Mouse (Mus musculus) ZHBTc4 (cell line): ENCODE results near the gene Rora.

Experiments
- DNase-seq: peaks from one replicate; pipeline ENCODE4 v3.0.0-alpha.2; 2011; ENCODE audit warnings: low read depth, low spot score

Rora gene

GRCm38 (mm10) chr9:68653211-68654038 is at the start of gene Rora:
TSS of gene Rora (plus strand) at chr9:68653786.
- peak; percentile 90 for DNase-seq

DNA sequence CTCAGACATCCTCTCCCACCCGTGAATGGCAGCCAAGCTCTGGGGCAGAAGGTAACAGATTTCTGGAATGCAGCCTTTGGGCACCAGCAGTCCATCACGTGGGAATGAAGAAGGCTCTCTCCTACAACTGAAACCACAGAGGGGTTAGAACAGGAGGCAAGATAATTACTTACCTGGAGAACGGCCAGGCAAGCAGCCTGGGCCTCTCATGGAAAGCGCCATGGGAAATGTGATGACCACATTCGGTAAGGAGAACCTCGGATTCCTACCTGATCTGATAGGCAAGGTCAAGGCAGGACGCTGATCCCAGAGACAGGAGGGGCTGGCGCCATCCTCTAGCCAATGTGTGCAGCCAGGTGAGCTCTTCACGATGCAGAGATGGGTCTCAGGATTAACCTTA is 39.6 kb upstream of the Rora start:
- no peak for DNase-seq

DNA sequence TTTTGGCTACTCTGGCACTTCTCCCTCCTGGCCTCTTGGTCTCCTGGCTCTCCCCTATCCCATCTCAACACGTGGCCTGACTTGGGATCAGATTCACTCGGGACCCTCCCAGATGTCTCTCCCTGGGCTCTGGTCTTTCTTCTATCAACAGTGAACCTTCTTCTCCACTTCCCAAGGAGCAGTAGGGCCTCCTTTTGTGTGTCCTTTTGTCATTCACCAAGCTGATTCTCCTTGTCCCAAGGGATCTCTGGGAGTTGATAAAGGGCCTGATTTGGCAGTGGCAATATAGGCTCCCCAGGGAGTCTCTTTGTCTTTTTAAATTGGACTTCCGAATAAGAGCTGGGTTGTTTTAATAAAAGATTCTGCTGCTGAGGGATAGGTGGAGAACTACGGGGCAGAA is 36.5 kb upstream of the Rora start:
- DNase-seq, result peak; percentile 85

- DNase-seq, result no peak
Observed at GRCm38 (mm10) chr9:68620036-68620435, 33.5 kb upstream of the Rora start.

- no peak for DNase-seq
Observed at GRCm38 (mm10) chr9:68620441-68620840, 33.1 kb upstream of the Rora start.

GRCm38 (mm10) chr9:68624981-68625380 is 28.6 kb upstream of the Rora start:
- DNase-seq, result no peak

GRCm38 (mm10) chr9:68637301-68637700 is 16.3 kb upstream of the Rora start:
- no peak for DNase-seq

DNA sequence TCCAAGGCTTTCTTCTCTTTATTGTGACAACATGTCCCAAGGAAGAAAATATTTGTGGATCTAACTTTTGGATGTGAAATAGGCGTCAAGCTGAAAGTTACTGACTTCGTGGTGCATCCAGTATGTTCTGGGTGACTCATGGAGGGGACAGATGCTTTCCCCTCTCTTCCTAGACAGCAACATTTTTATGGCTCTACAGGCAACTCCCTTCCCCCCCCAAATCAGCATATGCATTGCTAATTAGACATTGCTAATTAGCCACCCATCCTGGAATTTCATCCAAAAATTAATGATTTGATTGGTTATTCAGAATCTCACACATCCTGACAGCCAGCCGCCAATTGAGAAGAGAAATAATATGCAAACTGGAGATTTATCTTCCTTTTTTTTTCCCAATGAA is 12.5 kb upstream of the Rora start:
- DNase-seq, result no peak

GRCm38 (mm10) chr9:68648061-68648460 is 5.5 kb upstream of the Rora start:
- peak; percentile 48 for DNase-seq

- DNase-seq, result no peak
Observed at GRCm38 (mm10) chr9:68654039-68654332, 400 bp downstream of the Rora start.

DNA sequence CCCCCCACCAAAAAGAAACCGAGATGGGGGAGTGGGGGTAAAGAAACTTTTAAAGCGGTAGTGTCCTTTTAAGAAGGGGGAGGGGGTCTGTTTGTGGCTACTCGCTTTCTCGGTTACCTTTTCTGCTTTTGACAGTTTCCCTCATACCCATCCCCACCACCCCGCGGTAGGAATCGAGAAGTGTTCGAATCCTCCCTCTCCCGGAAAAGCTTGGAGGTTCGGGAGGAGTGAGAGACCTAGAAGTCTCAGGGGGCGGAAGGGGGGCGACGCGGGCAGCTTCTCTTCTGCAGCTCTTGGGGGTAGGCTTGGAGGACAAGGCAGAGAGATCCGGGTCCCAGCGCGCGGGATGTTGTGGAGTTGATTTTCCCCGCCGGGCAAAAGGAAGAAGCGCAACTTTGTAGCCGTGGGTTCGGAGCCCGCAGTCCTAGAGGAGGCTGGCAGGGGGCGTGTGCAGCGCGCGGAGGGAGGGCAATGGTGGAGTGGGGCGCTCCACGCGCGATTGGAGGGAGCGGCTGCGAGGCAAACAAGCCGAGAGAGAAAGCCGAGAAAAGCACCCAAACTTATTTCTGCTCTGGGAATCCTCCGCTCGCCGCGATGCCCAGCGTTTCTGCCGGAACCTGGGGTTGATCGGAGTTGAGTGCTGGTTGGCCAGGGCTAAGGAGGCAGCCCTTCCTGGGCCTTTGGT is 889 bp downstream of the Rora start:
- DNase-seq, result peak; percentile 51

DNA sequence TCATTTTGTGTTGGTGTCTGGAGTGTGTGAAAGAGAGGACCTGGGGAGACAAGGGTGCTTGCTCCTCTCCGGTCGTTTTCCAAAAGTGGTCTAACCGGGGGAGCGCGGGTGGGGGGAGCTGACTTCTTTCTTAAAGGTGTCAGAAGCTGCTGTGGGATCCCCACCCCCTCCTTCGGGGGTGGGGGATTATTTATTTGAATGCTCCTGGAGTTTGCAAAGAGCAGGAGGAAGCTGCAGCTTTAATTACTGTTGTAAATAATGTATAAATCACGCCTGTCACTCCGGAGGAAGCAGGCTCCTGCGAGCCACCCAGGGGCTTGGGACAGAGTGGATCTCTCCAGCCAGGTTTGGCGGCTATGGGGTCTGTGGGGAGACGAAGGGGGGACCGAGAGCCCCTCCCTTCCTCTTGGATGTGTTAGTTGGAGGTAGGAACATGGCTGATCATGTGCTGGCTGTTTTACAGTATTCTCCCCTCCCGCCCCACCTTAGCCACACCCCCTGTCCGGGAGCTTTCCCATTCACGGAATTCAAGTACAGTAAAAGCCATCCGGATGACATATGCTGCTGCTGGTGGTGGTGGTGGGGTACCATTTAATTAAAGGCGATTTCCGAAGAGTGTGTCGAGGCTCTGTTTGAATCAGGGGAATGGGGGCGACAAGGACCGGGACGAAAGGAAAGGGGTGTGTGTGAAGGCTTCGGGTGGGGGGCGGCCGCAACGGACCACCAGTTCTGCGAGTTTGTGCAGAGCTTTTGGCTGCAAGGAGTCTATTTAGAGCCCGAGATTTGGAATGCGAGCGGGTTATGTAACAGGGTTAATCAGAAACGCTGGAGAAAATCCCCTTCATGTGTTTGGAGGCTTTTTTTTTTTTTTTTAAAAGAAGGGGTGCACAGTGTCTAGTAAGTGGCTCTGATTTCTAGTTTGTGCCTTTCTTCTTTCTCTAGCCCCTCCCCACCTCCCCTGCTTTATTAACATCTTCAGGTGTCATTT is 1.7 kb downstream of the Rora start:
- peak; percentile 73 for DNase-seq

DNA sequence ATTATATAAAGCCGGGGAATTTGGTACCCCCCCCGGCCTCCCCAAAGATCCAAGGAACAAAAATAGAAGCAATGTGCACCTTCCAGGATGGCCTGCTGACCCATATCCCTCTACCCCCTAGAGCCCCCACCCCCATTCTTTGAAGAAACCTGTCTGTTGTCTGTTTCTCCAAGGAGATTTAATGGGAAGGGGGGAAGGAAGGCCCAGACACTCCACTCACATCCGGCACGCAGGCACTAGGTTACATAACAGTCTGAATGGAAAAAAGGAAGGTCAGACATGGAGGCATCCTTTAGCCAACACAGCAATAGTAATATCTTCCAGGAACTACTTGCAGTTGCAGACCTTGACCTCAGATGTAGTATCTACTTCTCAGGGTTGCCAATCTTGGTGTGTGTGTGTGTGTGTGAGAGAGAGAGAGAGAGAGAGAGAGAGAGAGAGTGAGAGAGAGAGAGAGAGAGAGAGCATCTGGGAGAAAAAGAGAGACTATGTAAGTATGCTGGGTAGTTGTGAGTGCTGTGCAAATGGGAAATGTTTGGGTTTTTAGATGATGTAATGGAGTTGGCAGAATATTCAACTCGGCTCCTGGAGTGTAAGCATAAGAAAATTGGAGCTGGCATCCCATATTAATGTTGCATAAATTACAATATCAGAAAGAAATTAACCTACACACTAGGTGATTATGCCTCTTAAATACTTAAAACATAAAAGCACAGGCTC is 2.6 kb downstream of the Rora start:
- no peak for DNase-seq

- DNase-seq, result no peak
Observed at GRCm38 (mm10) chr9:68656796-68657130, 3.2 kb downstream of the Rora start.

DNA sequence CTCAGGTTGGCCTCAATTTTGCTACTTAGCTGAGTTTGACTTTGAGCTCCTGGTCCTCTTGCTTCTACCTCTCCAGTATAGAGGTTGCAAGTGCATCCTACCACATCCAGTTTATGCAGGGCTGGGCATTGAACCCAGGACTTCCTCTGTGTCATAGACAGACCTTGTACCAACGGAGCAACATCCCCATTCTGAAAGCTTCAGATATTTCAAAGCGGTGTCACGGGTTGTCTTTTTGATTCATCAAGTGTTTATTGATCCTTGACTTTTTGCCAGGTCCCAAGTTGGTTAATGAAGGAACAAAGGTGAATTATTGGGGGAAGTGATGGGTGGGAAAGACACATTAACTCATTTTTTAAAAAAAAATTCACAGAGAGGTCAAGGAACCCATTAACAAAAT is 17.1 kb downstream of the Rora start:
- DNase-seq, result no peak

- no peak for DNase-seq
Observed at GRCm38 (mm10) chr9:68672459-68672858, 18.9 kb downstream of the Rora start.

- DNase-seq, result no peak
Observed at GRCm38 (mm10) chr9:68673221-68673620, 19.6 kb downstream of the Rora start.

- no peak for DNase-seq
Observed at GRCm38 (mm10) chr9:68679871-68680374, 26.3 kb downstream of the Rora start.

DNA sequence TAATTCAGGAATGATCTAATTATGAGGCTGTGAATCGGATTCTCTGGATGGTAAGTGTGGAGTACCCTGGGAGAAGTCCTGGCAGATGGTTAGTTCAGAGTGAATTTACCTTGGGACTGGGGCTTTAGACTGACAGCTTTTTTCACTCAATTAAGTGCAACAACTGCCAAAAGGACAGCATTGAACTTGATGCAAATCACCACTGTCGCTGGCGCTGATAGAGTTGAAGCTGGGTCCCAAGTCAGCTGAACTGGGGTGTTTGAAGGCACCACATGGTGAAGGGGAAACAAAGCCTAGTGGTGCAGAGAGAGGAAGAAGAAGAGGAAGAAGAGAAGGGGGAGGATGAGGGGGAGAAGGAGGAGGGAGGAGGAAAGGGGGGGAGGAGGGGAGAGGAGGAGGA is 30.4 kb downstream of the Rora start:
- no peak for DNase-seq

- no peak for DNase-seq
Observed at GRCm38 (mm10) chr9:68685562-68685961, 32.0 kb downstream of the Rora start.

DNA sequence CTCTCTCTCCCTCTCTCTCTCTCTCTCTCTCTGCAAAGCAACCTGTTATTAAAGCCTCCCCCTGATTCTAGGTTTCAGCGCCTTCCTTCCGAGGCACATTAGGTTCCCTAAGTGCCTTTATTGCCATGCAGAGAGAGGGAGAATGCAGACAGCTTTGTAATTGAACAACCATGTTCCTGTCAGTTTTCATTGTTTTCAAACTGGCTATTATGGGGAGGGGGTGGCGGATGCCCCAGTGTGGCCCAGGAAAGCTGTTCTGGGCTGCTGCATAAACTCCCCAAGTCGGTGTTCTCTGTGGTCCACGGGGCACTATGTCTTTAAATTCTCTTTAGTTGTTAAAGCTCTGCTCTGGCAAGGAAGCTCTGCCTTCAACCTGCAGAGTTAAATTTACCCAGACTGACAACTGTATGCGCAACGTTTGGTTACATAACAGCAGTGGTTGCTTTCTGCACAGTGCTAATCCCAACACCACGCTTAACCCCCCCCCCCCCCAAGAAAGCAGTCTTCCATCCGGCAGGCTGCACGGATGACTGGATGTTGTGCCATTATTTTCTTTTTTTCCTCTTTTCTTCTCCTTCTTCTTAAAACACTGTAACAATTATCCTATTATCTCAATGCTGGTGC is 33.8 kb downstream of the Rora start:
- DNase-seq, result no peak
